Mouse (Mus musculus): ENCODE data around the gene Epn1.

Gene Epn1

GRCm38 (mm10) chr7:5092831-5093510, 12.9 kb downstream of the Epn1 start:
- no peak for DNase-seq (ENCODE audit: low spot score)

- DNase-seq (ENCODE audit: low spot score) = no peak
Measured at GRCm38 (mm10) chr7:5098769-5099168, 18.7 kb downstream of the Epn1 start.

- DNase-seq (ENCODE audit: low spot score) = no peak
Measured at GRCm38 (mm10) chr7:5099796-5100195, 19.8 kb downstream of the Epn1 start.

- DNase-seq (ENCODE audit: low spot score) = no peak
Measured at GRCm38 (mm10) chr7:5101066-5101663, 21.1 kb downstream of the Epn1 start.

- DNase-seq (ENCODE audit: low spot score) = no peak
Measured at GRCm38 (mm10) chr7:5102564-5102963, 22.5 kb downstream of the Epn1 start.

- no peak for DNase-seq (ENCODE audit: low spot score)
Measured at GRCm38 (mm10) chr7:5108272-5108671, 28.2 kb downstream of the Epn1 start.

GRCm38 (mm10) chr7:5109301-5109700, 29.3 kb downstream of the Epn1 start:
- no peak for DNase-seq (ENCODE audit: low spot score)

- DNase-seq (ENCODE audit: low spot score) = no peak
Measured at GRCm38 (mm10) chr7:5112701-5113100, 32.7 kb downstream of the Epn1 start.

- DNase-seq (ENCODE audit: low spot score) = no peak
Measured at GRCm38 (mm10) chr7:5116850-5117249, 36.8 kb downstream of the Epn1 start, which contains the start of gene Rfpl4. Gene Rfpl4, minus strand, starts transcription at chr7:5116950.

- no peak for DNase-seq (ENCODE audit: low spot score)
Measured at GRCm38 (mm10) chr7:5125078-5125477, 45.0 kb downstream of the Epn1 start.

GRCm38 (mm10) chr7:5125549-5126406, 45.7 kb downstream of the Epn1 start, which contains the start of gene Rasl2-9:
Gene Rasl2-9, minus strand, starts transcription at chr7:5125950.
- peak; percentile 70 for DNase-seq (ENCODE audit: low spot score)
